Mouse (Mus musculus) mesoderm, embryonic 11.5 days (tissue): Measurements from ENCODE around the gene Marveld2.

Experiments
- DNase-seq: peaks from one replicate; pipeline ENCODE4 v3.0.0-alpha.2; 2012; ENCODE audit warnings: low read depth, low spot score

Marveld2 gene

GRCm38 (mm10) chr13:100600317-100600716 lies 16.5 kb downstream of the Marveld2 start:
- no peak for DNase-seq

- no peak for DNase-seq
Observed at GRCm38 (mm10) chr13:100597284-100597683, 19.5 kb downstream of the Marveld2 start.

- no peak for DNase-seq
Observed at GRCm38 (mm10) chr13:100595552-100595885, 21.3 kb downstream of the Marveld2 start.

GRCm38 (mm10) chr13:100594838-100595551 lies 21.8 kb downstream of the Marveld2 start:
- DNase-seq: no peak

- DNase-seq: no peak
Observed at GRCm38 (mm10) chr13:100594041-100594792, 22.6 kb downstream of the Marveld2 start.

GRCm38 (mm10) chr13:100588646-100589045 lies 28.1 kb downstream of the Marveld2 start:
- DNase-seq: no peak

GRCm38 (mm10) chr13:100582144-100582543 lies 34.6 kb downstream of the Marveld2 start:
- no peak for DNase-seq

GRCm38 (mm10) chr13:100581701-100582100 lies 35.1 kb downstream of the Marveld2 start:
- no peak for DNase-seq

GRCm38 (mm10) chr13:100579951-100580350 lies 36.8 kb downstream of the Marveld2 start:
- DNase-seq: no peak

GRCm38 (mm10) chr13:100579220-100579619 lies 37.6 kb downstream of the Marveld2 start:
- no peak for DNase-seq

GRCm38 (mm10) chr13:100575950-100576349 lies 40.8 kb downstream of the Marveld2 start:
- no peak for DNase-seq

GRCm38 (mm10) chr13:100570713-100571112 lies 46.1 kb downstream of the Marveld2 start:
- no peak for DNase-seq

- DNase-seq: no peak
Observed at GRCm38 (mm10) chr13:100568359-100568758, 48.4 kb downstream of the Marveld2 start.

GRCm38 (mm10) chr13:100559449-100559848 lies 57.3 kb downstream of the Marveld2 start:
- DNase-seq: no peak

- DNase-seq: no peak
Observed at GRCm38 (mm10) chr13:100557011-100557410, 59.8 kb downstream of the Marveld2 start.

GRCm38 (mm10) chr13:100553042-100553437 lies 63.7 kb downstream of the Marveld2 start:
- DNase-seq: peak; percentile 11

GRCm38 (mm10) chr13:100552369-100553041 lies 64.3 kb downstream of the Marveld2 start, which contains the start of gene Ocln:
Gene Ocln, minus strand, starts transcription at chr13:100552718.
- DNase-seq: peak; percentile 14

- peak; percentile 30 for DNase-seq
Observed at GRCm38 (mm10) chr13:100552009-100552368, 64.8 kb downstream of the Marveld2 start.

GRCm38 (mm10) chr13:100551371-100552008 lies 65.3 kb downstream of the Marveld2 start:
- DNase-seq: no peak

- DNase-seq: no peak
Observed at GRCm38 (mm10) chr13:100547269-100547668, 69.5 kb downstream of the Marveld2 start.
